Mouse (Mus musculus): Measurements from ENCODE around the gene Themis3. TPM values are rescaled to one million over a fixed set of nuclear protein-coding genes. Genes with fewer than 3 reads are reported as not detected.

Gene Themis3
- not detected for polyA plus RNA-seq (2017; shearing (Covaris generic))

DNA sequence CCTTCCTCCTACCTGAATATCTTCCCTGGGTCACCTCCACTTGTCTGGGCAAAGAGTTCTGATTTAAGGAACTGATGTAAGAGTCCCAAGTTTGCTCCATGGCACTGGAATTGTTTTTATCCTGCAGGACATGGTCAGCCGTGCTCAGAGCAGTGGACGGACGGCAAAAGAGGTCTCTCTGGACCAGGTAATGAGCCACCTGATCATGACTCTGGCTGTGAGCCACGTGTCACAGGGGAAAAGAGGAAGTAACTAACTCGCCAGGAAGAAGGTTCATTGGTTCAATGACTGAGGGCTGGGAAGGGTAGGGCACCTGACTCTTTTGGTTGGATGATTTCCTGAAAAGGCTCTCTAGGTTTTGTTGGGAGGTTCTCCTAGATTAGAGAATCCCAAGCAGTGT lies at the start of gene Themis3:
TSS of gene Themis3 (minus strand) at position 187 of the 400 bp plus-strand sequence.

GRCm38 (mm10) chr17:66519554-66520553 lies 74.6 kb downstream of the Themis3 start, which contains the start of gene Rab12:
TSS of gene Rab12 (minus strand) at chr17:66519729.

Other genes starting within 250 kb of the Themis3 start
- gene Mtcl1, start 144.9 kb downstream of the Themis3 start, polyA plus RNA-seq (2017; shearing (Covaris generic)): not detected
- gene Rab12, start 74.9 kb downstream of the Themis3 start, polyA plus RNA-seq (2017; shearing (Covaris generic)): 4.2 TPM